Mouse (Mus musculus): Measurements from ENCODE around the gene Itsn1.

Itsn1 gene

DNA sequence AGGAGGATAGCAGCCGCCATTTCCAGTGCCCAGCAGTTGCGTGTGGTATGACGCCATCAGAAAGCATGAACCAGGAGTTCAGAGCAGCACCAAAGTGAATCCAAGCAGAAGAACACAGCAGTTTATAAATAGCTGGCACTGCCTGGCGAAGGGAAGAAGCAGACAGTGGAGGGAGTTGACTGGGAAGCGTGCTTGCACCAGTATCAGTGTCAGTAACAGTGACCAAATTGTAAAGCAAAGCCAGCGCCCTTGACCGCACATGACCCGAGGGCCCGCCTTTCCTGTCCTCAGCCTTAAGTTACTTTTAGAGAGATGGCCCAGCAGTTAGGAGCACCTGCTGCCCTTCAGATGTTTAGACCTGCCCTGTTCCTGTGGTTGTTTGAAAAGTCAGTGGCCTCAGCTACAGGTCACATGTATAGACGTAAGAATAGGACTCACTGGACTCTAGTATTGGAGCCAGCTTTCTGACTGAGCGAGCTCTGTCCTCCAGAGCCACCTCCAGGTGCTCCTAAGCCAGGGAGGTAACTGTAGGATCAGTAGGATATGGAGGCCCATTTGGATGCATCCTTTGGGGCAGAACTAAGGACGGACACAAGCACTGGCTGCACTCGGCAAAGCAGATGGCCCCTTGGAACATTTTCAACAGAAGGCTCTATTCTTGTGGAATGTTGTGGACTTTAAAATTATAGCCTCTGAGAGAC lies 118.6 kb downstream of the Itsn1 start:
- no peak for DNase-seq (ENCODE audit: low spot score)

DNA sequence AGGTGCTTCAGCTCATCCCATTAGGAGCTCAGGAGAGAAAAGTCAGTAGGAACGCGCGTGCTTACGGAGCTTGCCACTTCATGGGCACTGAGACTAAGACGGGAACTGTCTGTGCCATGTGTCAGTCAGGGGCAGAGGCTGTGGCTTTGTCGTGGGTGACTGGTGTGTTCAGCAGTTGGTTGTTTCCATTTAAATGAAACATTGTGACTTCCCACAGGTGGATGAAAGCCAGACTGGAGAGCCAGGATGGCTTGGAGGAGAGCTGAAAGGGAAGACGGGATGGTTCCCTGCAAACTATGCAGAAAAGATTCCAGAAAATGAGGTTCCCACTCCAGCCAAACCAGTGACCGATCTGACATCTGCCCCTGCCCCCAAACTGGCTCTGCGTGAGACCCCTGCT lies 119.4 kb downstream of the Itsn1 start:
- DNase-seq (ENCODE audit: low spot score): no peak

DNA sequence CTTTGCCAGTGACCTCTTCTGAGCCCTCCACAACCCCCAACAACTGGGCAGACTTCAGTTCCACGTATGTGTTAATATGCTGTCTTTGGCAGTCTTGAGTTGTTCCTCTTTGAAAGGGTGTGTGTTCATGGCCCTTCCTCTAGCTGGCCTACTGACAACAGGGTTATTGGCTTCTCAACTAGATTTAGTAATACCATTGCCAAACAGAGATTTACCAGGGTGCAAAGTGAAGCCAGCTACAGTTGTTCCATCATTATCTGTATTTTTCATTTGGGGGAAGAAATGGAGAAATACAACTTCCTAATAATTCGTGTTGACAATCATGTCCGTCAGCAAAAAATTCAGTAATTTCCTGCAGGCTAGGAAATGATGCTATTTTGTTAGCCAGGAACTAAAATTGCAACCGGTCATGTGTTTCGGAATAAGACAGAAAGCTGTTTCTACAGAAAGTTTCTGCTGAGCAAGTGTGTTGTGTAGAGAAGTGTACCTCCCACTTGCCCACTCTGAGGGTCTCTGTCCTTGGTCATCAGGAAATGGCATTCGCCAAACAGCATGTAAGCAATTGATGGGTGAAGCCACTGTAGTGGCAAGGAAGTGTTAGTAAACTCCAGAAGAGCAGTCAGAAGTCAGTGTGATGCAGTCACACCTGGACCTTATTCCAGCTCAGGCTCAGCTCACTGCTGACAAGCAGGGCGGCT lies 120.0 kb downstream of the Itsn1 start:
- no peak for DNase-seq (ENCODE audit: low spot score)

DNA sequence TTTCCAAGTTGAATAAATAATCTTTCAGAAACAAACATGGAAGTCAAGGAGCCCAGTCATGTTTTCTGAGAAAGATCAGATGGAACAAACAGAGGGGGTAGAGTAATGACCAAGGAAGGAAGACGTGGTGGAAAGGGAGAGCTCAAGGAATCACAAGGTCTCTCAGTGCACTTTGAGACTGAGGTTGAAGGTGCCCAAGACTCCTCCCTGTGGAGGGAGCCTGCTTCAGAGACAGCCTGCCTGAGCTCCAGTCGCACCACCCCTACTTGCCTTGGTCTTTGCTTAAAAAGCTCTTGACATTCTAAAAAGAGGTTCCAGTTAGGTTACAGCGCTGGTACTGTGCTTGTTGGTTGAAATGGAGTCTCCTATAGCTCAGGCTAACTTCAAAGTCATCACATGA lies 121.1 kb downstream of the Itsn1 start:
- no peak for DNase-seq (ENCODE audit: low spot score)

DNA sequence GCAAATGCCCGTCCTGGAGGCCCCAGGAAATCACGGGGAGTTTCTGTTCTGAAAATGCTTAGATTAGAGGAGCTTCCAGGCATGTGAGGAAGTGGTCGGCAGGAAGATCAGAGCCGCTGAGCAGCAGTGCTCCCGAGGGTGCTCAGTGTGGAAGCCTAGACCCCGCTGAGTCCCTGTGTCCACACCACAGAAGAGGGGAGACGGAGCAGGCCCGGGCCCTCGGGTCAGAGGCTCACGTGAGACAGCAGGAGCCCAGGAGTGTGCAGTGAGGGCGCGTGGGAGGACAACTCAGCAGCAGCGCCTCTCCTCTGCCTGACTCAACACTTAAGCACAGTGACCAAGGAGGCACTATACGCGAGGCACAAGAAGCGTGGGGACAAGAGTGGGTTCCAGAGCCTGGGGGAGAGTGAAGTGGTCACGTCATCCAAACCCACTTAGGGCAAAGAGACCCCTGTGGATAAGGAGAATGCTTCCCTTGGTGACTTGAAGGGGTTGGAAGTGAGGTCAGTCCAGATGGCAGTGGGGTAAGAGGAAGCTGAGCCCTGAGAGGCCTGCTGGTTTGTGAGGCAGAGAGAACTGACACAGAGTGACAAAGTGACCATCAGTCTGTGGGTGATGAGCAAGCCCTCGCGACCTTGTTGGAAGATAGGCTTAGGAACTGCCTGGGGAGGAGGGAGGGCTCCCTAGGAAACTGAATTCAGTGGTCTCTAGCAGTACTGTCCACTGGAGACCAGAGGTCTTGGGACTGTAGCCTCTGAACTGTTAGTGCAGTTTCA lies 122.6 kb downstream of the Itsn1 start:
- no peak for DNase-seq (ENCODE audit: low spot score)

DNA sequence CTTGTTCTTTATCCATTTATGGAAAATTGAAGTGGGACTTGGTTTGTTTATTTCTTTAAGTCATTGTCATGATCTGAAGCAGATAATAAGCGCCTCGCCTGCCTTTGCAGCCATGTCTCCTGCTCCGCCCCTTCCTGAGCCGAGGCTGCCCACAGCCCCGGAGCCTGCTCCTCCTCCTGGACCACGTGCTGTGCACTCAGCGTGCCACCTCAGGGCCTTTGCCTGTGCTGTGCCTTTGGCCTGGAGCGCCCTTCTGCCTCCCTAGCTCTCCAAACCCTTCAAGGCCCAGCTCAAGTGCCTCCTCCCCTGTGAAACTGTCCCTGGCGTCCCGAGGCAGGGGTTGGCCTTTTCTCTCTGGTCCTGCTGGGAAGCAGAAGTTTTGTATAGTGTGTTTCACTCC lies 123.7 kb downstream of the Itsn1 start:
- DNase-seq (ENCODE audit: low spot score): no peak

DNA sequence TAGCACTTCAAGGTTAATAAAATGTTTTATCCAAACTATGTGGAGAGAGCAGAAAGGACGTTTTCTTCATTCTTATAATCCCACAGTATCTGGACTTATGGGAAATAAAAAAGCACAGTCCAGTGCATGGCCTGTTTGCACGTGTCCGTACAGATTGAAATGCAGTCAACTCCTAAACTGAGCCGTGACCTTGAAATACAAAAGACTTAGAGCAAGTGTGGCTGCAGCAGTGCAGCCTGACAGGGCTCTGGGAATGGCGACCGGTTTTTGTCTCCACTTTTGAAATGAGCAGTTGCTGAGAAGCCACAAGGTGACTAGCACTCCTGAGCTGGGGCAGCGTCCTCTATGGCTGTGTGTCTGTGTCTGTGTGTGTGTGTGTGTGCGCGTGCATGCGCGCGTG lies 124.1 kb downstream of the Itsn1 start:
- no peak for DNase-seq (ENCODE audit: low spot score)

DNA sequence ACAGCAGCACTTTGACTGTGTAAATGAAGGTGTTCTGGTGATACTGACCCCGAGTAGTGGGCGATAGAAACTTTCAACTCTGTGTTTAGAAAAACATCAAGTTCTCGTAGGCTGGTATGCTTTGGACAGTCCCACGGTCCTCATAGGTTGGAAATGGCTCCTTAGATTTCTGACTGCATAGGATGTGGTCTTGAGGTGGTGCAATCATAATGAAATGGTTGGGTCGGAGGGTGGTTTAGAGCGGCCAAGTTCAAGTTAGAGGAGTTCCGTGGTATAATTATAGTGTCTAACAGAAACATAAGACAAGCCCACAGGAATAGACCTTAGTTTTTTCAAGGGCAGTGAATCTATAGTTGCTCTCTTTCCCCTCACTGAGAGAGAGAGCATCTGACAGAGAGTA lies 129.6 kb downstream of the Itsn1 start:
- no peak for DNase-seq (ENCODE audit: low spot score)

DNA sequence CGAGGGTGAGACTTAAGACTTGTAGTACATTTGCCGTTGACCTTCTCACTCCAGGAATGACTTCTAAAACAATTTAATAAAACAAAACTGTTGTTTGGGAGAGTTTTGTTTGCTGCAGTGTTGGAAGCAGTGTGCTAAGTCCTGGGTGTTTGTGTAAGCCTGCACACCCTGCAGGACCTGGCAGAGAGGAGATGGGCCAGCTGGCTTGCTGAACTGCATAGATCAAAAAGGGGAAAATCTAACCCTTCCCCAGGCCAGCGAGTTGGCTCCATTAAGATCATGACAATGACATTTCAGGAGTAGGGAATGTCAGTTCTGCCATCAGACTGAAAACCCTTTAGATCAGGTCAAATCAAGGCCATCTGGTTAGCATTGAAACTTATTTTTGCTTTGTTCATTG lies 130.1 kb downstream of the Itsn1 start:
- no peak for DNase-seq (ENCODE audit: low spot score)

DNA sequence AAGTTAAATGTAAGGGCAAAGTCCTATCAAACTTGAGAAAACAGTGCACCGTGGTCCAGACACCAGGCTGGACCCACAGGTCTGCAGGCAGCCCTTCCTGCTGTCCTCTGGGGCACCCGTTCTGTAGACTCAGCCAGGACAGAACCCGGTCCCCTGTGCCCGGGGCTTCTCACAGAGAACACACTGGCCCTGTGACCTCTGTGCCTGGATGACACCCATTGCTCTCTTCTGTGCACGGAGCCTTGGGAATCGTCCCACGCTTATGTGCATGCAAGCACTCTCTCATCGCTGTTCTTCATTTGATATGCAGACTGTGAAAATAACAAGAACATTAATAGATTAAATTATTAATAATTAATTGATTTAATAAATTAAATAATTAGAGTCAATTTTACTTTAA lies 130.9 kb downstream of the Itsn1 start:
- DNase-seq (ENCODE audit: low spot score): no peak

DNA sequence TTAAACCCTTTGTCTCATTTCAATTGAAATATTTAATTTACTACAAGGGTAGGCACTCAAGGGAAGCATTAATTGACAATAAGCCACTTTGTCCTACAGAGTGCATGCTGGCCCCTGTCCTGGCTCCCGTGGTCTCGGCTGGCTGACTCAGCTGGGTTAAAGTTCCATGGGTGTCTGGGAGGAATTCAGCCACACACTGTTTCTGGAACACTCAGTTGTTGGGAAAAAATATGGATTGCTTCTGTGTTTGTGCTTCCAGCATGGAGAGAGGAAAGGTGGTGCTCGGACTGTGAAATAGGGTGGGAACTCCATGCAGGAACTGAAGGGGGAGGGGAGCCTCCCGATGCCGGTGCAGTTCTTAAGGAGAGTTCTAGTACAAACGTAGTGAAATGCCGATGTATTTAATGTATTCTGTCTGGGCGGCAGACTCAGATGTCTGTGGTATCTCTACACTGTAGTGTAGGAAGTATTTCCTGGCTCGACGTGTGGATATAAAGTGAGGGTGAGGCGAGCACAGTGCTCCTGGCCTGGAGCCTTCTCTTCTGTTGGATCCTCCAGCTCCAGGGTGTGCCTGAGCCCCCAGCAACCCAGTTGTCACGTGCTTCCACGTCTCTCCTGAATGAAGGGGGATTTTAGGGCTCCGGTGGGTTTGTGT lies 131.5 kb downstream of the Itsn1 start:
- peak; percentile 25 for DNase-seq (ENCODE audit: low spot score)

DNA sequence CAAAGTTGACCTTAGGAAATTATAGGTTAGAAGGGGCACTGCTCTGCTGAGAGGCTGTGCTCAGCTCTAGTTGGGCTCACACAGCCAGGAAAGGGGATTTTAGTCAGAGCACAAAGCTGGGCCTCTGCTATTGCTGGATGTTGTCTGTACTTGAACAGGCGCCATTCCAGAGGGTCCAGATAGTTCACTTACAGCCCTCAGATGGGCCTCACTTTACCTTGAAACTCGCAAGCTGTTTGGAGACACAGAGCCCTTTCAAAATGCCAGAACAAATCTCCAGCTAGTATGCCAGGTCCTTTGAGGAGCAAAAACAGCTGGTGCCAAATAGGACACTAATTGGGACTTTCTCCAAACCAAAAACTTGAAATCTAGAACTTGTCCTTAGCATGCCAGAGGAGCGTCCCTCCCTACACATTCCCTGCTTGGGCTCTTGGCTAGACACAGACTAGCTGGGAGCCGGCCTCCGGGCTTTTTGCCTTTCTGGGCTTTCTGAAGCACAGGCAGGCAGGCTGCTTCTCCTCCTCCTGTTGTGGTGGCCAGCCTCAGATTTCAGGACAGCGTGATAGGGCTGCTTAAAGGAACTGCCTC lies 132.8 kb downstream of the Itsn1 start:
- peak; percentile 74 for DNase-seq (ENCODE audit: low spot score)

DNA sequence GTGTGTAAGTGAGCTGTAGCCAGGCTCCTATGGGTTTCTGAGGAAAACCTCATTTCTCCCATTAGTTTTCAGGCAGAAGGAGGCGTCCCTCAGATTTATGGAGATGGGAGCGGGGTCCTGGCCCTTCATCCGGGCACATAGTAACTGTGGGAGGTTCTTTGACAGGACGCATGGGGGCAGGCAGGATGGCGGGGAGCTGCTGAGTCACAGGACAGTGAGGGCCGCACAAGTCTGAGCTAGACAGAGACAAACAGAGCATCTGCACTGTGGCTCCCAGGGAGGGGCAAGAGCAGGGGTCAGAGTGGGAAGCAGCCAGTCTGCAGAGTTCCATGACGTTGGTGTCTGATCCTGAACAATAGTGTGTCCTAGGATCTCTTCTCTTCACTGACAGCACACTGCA lies 133.8 kb downstream of the Itsn1 start:
- peak; percentile 53 for DNase-seq (ENCODE audit: low spot score)

DNA sequence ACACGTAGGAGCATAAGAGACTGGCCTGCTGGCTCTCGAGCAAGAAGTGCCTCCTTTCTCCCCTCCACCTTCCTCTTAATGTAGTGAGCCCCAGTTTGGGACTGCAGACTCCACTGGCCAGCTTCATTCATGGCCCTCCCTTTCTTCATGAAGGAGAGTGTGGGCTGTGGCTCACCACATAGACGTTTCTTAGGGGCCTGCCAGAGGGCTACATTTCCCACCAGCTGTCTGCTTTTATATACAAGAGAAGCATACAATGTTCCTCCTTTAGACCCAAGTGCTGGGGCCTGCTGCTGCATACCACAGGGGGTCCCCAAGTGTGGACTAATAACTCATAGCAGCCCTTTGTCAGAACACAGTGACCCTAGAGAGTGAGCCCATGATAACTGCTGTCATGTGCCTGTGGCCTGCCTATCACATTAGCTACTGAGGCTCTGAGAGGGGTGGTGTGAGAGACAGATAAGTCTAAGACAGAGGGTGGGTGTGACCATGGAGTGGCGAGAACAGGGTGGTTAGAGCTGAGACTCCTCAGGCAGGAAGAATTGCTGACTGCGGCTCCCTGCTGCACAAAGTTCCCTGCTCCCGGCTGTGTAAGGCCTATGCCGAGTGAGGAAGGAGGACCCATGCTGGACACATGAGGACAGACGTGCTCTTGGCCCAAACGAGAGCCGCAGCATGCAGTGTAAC lies 135.7 kb downstream of the Itsn1 start:
- DNase-seq (ENCODE audit: low spot score): peak; percentile 20

DNA sequence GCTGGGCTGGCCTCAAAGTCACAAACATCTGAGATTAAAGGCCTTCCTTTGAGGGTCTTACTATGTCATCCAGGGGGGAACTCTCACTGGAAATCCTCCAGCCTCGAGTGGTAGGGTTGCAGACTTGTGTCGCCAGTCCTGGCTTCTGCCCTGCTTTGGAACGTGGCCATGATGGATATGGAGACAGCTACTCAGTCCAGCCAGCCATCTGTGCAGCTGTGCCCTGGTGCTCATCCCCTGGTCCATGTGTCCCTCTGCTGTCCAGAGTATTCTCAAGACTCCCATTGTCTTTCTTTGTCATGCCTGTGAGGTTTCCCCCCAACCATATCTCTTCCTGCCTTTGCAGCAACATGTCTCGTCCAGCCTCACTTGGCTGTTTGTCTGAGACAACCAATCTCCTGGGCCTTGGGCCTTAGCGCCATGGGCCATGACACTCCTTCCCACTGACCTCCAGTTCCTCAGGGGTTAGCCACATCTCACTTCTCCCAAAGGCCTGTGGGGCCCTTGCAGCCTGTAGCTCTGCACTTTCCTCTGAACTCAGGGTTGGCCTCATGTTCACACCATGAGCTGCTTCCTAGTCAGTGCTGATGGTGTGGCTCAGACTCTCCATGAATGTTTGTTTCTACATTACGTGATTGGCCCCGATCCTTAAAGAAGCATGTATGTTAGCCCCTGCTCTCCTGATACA lies 136.6 kb downstream of the Itsn1 start:
- no peak for DNase-seq (ENCODE audit: low spot score)

DNA sequence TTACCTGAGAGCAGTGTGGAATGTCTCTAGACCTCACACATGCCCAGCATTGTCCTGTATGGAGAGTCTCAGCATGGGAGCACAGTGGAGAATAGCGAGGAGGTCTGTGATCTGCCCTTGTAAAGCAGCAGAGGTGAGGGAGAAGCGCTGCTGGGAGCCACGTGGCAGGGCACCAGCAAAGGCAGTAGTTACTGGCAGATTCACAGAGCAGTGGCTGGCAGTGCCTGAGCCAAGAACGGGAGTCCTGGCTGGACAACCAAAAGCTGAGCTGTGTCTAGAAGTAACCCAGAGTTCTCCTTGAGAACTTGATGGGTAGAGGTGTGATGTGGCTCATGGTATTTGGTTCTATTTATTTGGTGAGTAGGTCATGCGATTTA lies 137.2 kb downstream of the Itsn1 start:
- peak; percentile 21 for DNase-seq (ENCODE audit: low spot score)

DNA sequence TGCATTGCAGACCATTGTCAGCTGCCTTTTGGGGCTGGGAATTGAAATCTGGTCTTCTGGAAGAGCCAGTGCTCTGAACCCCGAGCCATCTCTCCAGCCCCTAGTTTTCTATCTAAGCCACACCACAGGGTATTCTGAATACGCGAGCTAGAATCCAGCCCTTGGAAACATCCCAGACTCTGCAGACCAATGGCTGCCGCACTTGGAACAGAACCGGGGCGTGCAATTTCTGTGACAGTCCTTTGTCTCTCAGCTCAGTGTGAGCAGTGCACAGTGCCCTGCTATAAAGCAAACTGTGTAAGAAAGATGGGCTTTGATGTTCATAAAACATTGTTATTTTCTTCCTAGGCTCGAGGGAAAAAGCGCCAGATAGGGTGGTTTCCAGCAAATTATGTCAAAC lies 138.6 kb downstream of the Itsn1 start:
- no peak for DNase-seq (ENCODE audit: low spot score)

DNA sequence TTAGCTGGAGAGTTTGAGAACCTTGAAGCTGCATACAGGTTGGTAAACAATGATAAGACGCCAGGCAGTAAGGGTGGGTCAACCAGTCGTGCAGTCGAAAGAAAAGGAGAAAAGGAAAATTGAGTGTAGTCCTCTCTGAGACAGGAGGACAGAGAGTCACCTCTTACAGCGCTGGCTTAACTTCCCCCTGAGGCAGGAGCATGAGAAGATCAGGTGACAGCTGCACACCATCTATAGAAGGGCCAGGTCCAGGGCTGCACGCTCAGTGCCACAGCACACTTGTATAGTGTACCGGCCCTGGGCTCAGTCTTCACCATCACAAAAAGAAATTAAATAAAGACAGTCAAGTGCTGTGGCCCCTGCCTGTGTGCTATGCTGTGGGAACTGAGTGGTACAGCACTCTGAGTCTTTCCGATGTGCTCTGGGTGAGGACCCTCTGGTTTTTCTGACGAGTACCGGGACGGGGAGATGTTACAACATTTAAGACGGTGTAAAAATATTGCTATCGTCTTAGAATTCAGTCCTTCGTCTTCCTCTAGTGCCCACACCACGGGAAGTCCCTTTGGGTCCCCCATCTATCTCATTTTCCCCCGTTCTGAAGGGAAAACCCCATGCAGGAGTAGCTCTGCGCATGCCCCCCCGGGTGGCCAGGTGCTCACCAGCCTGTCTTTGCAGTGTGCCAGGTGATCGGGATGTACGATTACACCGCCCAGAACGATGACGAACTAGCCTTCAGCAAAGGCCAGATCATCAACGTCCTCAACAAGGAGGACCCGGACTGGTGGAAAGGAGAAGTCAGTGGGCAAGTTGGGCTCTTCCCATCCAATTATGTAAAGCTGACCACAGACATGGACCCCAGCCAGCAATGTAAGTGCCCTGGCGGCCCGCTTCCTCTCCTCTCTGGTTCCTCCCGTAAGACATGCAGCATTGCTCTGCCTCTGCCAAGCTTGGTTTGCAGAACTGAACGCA lies 140.1 kb downstream of the Itsn1 start:
- peak; percentile 46 for DNase-seq (ENCODE audit: low spot score)

DNA sequence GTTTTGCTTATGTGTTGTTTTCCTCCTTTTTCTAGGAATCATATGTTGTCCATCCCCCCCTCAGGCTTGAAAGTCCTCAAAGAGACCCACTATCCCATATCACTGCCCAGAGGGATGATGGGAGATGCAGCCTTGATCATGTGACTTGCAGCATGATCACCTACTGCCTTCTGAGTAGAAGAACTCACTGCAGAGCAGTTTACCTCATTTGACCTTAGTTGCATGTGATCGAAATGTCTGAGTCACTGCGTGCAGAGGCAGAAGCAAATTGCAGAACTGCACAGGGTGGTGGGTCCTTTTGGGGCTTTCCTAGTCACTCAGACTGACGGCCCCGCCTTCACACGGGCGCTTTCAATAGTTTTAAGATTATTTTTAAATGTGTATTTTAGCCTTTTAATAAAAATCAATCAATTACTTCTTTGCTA lies 141.1 kb downstream of the Itsn1 start:
- no peak for DNase-seq (ENCODE audit: low spot score)

DNA sequence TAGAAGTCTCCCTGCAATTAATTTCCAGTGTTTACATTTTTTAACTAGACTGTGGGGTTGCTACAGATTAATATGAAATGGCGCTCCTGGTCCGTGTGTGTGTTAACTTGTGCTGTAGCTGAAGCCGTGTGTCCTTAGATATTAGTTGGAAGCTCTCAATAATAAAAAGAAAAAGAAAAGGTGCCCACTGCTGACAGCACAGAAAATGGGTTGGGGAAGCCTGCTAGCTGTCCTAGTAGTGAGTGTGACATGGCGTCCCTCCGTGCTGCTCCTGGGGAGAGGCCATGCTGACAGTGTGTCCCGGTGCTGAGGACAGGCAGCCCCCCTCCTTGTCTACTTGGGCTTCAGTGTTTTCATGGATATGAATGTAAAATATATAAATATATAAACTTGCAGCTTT lies 142.1 kb downstream of the Itsn1 start:
- no peak for DNase-seq (ENCODE audit: low spot score)
